Mouse (Mus musculus) myocyte (in vitro differentiated cells): ENCODE results near the gene Lrrk1. TPM values are rescaled to one million over a fixed set of nuclear protein-coding genes. Genes with fewer than 3 reads are reported as not detected.

Experiments
- H3K27me3 ChIP-seq: one replicate; pipeline ENCODE4 v1.6.1; 2011; ENCODE audit not compliant: control insufficient read depth, insufficient read depth, insufficient read length
- H3K36me3 ChIP-seq: one replicate; pipeline ENCODE4 v1.6.1; 2011; ENCODE audit not compliant: control insufficient read depth, insufficient read depth
- H3K4me2 ChIP-seq: one replicate; pipeline ENCODE4 v1.6.1; 2011; ENCODE audit warnings: low read depth, control low read depth
- H3K4me3 ChIP-seq: one replicate; pipeline ENCODE4 v1.5.1; 2011; ENCODE audit warnings: mild to moderate bottlenecking, control low read depth, moderate library complexity
- H3K79me2 ChIP-seq: one replicate; pipeline ENCODE4 v1.6.1; 2011; ENCODE audit not compliant: control insufficient read depth, insufficient read depth
- H3ac ChIP-seq: one replicate; pipeline ENCODE4 v1.6.1; 2011; ENCODE audit not compliant: control insufficient read depth, insufficient read length
- CEBPB ChIP-seq: IDR thresholded peaks from 2 replicates; pipeline ENCODE4 v1.6.1; 2011; ENCODE audit warnings: mild to moderate bottlenecking, moderate library complexity; ENCODE audit not compliant: poor library complexity, insufficient read depth, severe bottlenecking
- E2F4 ChIP-seq: IDR thresholded peaks from one replicate; pipeline ENCODE4 v1.6.1; 2011; ENCODE audit warnings: mild to moderate bottlenecking, control low read depth, moderate library complexity; ENCODE audit not compliant: insufficient read depth
- MAX ChIP-seq: IDR thresholded peaks from one replicate; pipeline ENCODE4 v1.6.1; 2011; ENCODE audit warnings: low read depth, mild to moderate bottlenecking, control low read depth
- MYOD1 ChIP-seq, 3 experiments: IDR thresholded peaks; one replicate each; pipeline ENCODE4 v1.6.1; 2011; ENCODE audit warnings: control low read depth in 2 of 3, low read depth in 2 of 3, mild to moderate bottlenecking in 2 of 3, moderate library complexity in 1 of 3; ENCODE audit not compliant: insufficient read length in 2 of 3, control insufficient read depth in 1 of 3
- MYOG ChIP-seq, 3 experiments: IDR thresholded peaks; one replicate each; pipeline ENCODE4 v1.6.1; 2011; ENCODE audit warnings: control low read depth in 2 of 3, low read depth in 2 of 3, mild to moderate bottlenecking in 2 of 3; ENCODE audit not compliant: insufficient read length in 2 of 3, control insufficient read depth in 1 of 3, insufficient read depth in 1 of 3
- POLR2A ChIP-seq: IDR thresholded peaks from one replicate; pipeline ENCODE4 v1.6.1; 2011; ENCODE audit warnings: low read depth, mild to moderate bottlenecking, control low read depth, moderate library complexity; ENCODE audit not compliant: insufficient read length
- POLR2AphosphoS2 ChIP-seq: IDR thresholded peaks from one replicate; pipeline ENCODE4 v1.6.1; 2011; ENCODE audit warnings: low read depth, control low read depth; ENCODE audit not compliant: insufficient read length
- REST ChIP-seq: IDR thresholded peaks from one replicate; pipeline ENCODE4 v1.6.1; 2011; ENCODE audit warnings: mild to moderate bottlenecking, control low read depth, moderate library complexity; ENCODE audit not compliant: insufficient read depth, insufficient read length
- SRF ChIP-seq: IDR thresholded peaks from one replicate; pipeline ENCODE4 v1.6.1; 2011; ENCODE audit warnings: low read depth; ENCODE audit not compliant: control insufficient read depth, insufficient read length
- TCF12 ChIP-seq: IDR thresholded peaks from one replicate; pipeline ENCODE4 v1.6.1; 2011; ENCODE audit warnings: mild to moderate bottlenecking, control low read depth; ENCODE audit not compliant: poor library complexity, insufficient read depth, severe bottlenecking
- TCF3 ChIP-seq: IDR thresholded peaks from one replicate; pipeline ENCODE4 v1.6.1; 2011; ENCODE audit warnings: low read depth, control low read depth; ENCODE audit not compliant: insufficient read length
- USF1 ChIP-seq: IDR thresholded peaks from one replicate; pipeline ENCODE4 v1.6.1; 2011; ENCODE audit warnings: low read depth, mild to moderate bottlenecking, control low read depth, moderate library complexity
- polyA plus RNA-seq: library from polyadenylated mRNA; unstranded; fragments of >200 nt; fragmentation: generic; extraction: Trizol; gene quantifications from one replicate; pipeline ENCODE4 v1.2.1, GENCODE M21; 2012; ENCODE audit warnings: missing spikeins

Lrrk1 gene
- polyA plus RNA-seq, 1 experiment: 24.8 TPM

DNA sequence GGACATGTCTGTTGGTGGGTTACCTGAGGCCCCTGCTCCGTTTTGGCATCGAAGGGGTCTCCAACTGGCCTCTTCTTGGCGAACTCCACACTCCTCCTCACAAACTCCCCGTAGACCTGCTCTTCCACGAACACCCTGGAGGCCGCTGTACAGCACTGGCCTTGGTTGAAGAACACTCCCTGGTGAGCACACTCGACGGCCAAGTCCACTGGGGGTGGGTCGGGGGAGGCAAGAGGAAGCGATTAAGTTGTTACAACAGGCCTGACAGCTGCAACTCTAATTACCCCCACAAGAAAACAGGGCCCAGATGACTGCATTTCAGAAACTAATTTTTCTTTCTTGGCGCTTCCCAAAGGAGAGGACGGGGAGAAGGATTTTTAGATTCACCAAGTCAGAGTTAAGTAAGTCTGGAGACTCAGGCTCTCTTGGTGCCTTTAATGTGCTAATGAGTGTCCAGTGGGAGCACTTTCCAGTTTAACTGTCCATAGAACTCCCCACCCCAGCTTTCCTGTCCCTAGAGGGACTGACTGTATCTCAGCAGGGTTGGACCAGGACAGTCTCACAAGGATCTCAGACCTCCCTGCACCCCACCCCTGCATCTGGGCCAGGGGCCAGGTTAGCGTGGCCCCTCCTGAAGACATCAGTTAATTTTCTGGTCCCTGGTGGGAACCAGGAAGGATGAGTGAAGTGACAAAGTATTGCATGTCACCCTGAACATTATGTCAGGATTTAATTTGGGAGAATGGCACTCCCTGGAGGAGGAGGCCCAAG is 18.0 kb upstream of the Lrrk1 start:
- Histone ChIP-seq H3K79me2 (no peaks in the 10 kb centered on the region), H3K4me2 (no peak overlapping the region), H3K4me3 (no peak overlapping the region), H3ac (no peak overlapping the region), H3K36me3 (no peaks in the 10 kb centered on the region), H3K27me3 (no peaks in the 10 kb centered on the region)
- TF ChIP-seq MYOD1 (IDR thresholded peaks at IDR 0.05; ENCODE audit: control insufficient read depth in 1 of 3, insufficient read length in 2 of 3, low read depth in 2 of 3) (no peak), POLR2AphosphoS2 (no peak), CEBPB (no peak), TCF3 (no peak), MAX (no peak), USF1 (no peak), MYOG (IDR thresholded peaks at IDR 0.05; ENCODE audit: control insufficient read depth in 1 of 3, insufficient read depth in 1 of 3, insufficient read length in 2 of 3, low read depth in 2 of 3) (no peak), TCF12 (no peak), SRF (no peak)

DNA sequence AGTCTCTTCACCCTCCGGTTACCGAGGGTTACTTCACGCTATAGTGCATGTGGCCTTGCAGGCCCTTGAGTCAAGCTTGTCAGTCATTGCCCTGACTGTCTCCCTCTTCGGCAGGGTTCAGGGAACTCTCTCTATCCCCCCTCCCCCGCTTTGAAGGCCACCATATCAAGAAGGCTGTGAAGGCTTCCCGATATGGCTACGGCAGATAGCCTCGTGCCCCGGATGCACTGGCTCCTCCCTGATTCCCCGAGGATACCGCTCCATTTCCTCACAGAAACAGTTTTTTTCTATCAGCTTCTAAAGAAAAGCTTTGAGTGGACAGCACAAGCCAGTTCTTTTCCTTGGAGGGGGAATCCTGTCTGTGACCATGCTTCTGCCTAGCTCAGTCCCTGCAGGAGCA is 17.4 kb upstream of the Lrrk1 start:
- Histone ChIP-seq H3K4me3 (no peak overlapping the region), H3K36me3 (no peaks in the 10 kb centered on the region), H3K79me2 (no peaks in the 10 kb centered on the region), H3K27me3 (no peaks in the 10 kb centered on the region), H3K4me2 (no peak overlapping the region), H3ac (no peak overlapping the region)
- TF ChIP-seq CEBPB (no peak), TCF3 (no peak), MYOD1 (IDR thresholded peaks at IDR 0.05; ENCODE audit: control insufficient read depth in 1 of 3, insufficient read length in 2 of 3, low read depth in 2 of 3) (no peak), USF1 (no peak), REST (no peak), TCF12 (no peak), E2F4 (no peak), POLR2A (no peak), SRF (no peak)

- no peaks in the 10 kb centered on the region for H3K27me3 ChIP-seq
- H3ac ChIP-seq: no peak overlapping the region
- H3K4me3 ChIP-seq: no peak overlapping the region
- H3K79me2 ChIP-seq: no peaks in the 10 kb centered on the region
- no peak for TF ChIP-seq SRF
- TF ChIP-seq MYOG (IDR thresholded peaks at IDR 0.05; ENCODE audit: control insufficient read depth in 1 of 3, insufficient read depth in 1 of 3, insufficient read length in 2 of 3, low read depth in 2 of 3): peak in 1 of 3 experiments; percentile 14
- no peaks in the 10 kb centered on the region for H3K36me3 ChIP-seq
- H3K4me2 ChIP-seq: no peak overlapping the region
These were observed 16.7 kb upstream of the Lrrk1 start for GRCm38 (mm10) chr7:66404802-66405201.

DNA sequence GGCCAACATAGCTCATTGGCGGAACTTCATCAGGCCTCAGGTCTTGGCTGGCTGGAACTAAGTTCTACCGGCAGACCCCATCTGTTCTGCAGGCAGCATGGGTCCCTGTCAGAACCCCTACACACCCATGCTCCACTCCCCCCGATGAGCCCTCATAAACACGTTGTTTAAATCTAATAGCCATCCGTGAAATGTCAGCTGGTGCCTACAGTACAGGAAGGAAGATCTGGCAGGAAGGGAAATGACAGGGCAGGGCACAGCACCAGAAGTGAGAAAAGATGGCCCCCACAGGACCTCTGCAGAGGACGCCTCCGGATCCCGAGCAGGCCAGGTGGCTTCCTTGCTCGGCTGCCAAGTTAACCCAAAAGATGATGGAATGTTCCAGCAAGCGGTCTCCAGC is 16.0 kb upstream of the Lrrk1 start:
- no peak overlapping the region for H3K4me3 ChIP-seq
- TF ChIP-seq POLR2A (no peak), MAX (no peak), SRF (no peak), REST (no peak), TCF12 (no peak), E2F4 (no peak), CEBPB (no peak), USF1 (no peak), MYOG (IDR thresholded peaks at IDR 0.05; ENCODE audit: control insufficient read depth in 1 of 3, insufficient read depth in 1 of 3, insufficient read length in 2 of 3, low read depth in 2 of 3) (no peak)
- H3K36me3 ChIP-seq: no peaks in the 10 kb centered on the region
- no peaks in the 10 kb centered on the region for H3K27me3 ChIP-seq
- no peak overlapping the region for H3ac ChIP-seq
- no peaks in the 10 kb centered on the region for H3K79me2 ChIP-seq
- H3K4me2 ChIP-seq: no peak overlapping the region

- Histone ChIP-seq H3K36me3 (no peaks in the 10 kb centered on the region), H3K27me3 (no peaks in the 10 kb centered on the region), H3K4me3 (no peak overlapping the region), H3ac (no peak overlapping the region), H3K79me2 (no peaks in the 10 kb centered on the region), H3K4me2 (no peak overlapping the region)
- no peak for TF ChIP-seq POLR2AphosphoS2
- TF ChIP-seq USF1: no peak
- TF ChIP-seq MYOG (IDR thresholded peaks at IDR 0.05; ENCODE audit: control insufficient read depth in 1 of 3, insufficient read depth in 1 of 3, insufficient read length in 2 of 3, low read depth in 2 of 3): no peak
- TF ChIP-seq POLR2A: no peak
- TF ChIP-seq TCF3: no peak
- no peak for TF ChIP-seq MYOD1 (IDR thresholded peaks at IDR 0.05; ENCODE audit: control insufficient read depth in 1 of 3, insufficient read length in 2 of 3, low read depth in 2 of 3)
These were observed 14.7 kb upstream of the Lrrk1 start for GRCm38 (mm10) chr7:66402876-66403275.
